Mouse (Mus musculus) Patski (cell line): ENCODE measurements around the gene Cyp4a29. TPM values are rescaled to one million over a fixed set of nuclear protein-coding genes. Genes with fewer than 3 reads are reported as not detected.
"Not testable (repeated sequence)": the region's sequence is repeated elsewhere in the genome, so short reads cannot be mapped to it uniquely, and the experiment has no call there.

Experiments
- ATAC-seq: fragments of 100-300 bp; one replicate; pipeline ENCODE4 v1.8.0; 2021
- CTCF ChIA-PET: fragments of 350-600 bp; sonication (Branson Sonifier 250); formaldehyde crosslinking; loops from one replicate; lab custom pipeline; 2022; ENCODE audit warnings: inconsistent platforms; lab: Charles Lee
- POLR2A ChIA-PET: fragments of 350-600 bp; sonication (Branson Sonifier 250); formaldehyde crosslinking; loops from one replicate; lab custom pipeline; 2022; ENCODE audit warnings: antibody characterized with exemption, inconsistent platforms; lab: Charles Lee
- DNase-seq: peaks from one replicate; pipeline ENCODE4 v3.0.0-alpha.2; 2011; ENCODE audit warnings: low read depth, low spot score
- H3K27me3 ChIP-seq: fragments of 371-371 bp; one replicate; pipeline ENCODE4 v1.5.1; 2021
- CTCF ChIP-seq: fragments of 100-300 bp; IDR thresholded peaks from one replicate; pipeline ENCODE4 v1.5.1; 2021
- in situ Hi-C: fragments of 300-500 bp; cut with MboI; formaldehyde crosslinking; loops from 3 replicates; pipeline ENCODE4 v1.11.1; 2018; ENCODE audit warnings: low pct_unique_long_range_greater_than_20kb, mixed read lengths
- polyA plus RNA-seq: library from polyadenylated mRNA; unstranded; gene quantifications from one replicate; pipeline ENCODE4 v1.2.3, GENCODE M21; 2021

Gene Cyp4a29
- polyA plus RNA-seq = not detected

DNA sequence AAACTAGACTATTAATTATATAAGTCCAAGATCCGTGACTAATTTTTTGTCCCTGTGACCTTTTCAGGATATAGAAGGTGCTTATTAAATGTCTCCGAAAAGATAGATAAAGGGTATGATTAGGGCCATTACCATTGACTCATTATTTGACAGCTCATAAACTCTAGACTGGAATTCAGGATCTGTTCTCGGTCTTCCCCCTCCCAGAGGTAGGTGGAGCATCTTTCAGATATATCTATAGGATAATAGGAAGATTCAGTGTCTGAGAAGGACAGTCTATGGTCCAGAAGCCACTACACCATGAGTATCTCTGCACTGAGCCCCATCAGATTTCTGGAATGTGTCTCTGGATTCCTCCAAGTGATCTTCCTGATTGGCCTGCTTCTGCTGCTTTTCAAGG, at the start of gene Cyp4a29:
TSS of gene Cyp4a29 (plus strand) at position 301 of the 400 bp plus-strand sequence.
- CTCF ChIA-PET = no interaction called here

DNA sequence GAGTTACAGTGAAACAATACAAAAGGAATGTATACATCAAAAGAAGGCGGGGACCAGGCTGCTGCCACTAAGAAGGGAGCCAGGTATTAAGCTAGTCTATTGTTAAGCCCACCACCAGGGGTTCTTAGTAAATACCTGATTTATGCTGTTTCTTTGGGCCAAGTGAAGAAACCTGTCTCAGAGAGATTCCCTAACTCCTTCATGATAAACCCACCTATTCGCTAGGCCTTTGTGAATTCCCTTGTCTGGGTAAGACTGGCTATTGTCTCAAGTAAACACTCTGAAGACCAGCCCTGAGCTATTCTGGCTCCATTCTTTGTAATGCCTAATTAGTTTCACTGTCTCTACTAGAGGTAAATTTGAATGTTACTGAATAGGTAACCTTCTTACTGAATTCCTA, 9.0 kb upstream of the Cyp4a29 start:
- DNase-seq, CTCF ChIA-PET, in situ Hi-C loops, ATAC-seq, POLR2A ChIA-PET, H3K27me3 ChIP-seq: not testable (repeated sequence)

More for the DNA sequence above, at the start of gene Cyp4a29:
- no peaks in the 10 kb centered on the region for H3K27me3 ChIP-seq
- in situ Hi-C loops = no loop called here
- no peak for TF ChIP-seq CTCF
- no peak for DNase-seq
- POLR2A ChIA-PET = no interaction called here
- ATAC-seq = no peak

DNA sequence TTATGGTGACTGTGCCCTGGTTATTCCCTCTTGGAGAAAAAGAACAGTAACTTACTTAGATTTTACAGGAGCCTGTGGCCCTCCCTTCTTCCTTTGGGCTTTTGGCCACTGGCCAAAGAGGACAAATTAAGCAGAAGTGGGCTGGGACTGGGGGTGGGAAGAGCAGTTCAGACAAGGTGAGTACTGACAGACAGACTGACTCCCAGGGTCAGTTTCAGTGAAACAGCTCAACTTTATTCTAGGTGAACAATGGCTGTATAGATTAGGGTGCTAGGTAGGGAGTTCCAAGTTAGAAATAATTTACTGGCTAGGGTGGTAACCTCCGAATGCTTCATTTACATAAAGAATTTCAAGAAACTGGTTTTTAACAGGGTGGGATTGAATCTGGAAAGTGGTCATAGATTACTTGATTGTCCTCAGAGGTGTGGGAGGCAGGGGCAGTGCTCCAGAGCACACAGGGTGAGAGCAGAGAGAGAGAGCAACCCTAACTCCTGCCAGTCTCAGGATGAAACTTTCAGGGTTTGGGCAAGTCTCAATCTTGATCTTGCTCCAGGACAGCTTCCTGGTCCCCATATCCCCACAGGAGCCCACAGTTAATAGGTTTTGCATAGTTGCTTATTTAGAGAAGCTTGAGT, 5.3 kb upstream of the Cyp4a29 start:
- DNase-seq (no peak), ATAC-seq (no peak)
- no peaks in the 10 kb centered on the region for H3K27me3 ChIP-seq
- ChIA-PET CTCF (no interaction called here), POLR2A (no interaction called here)
- no peak for TF ChIP-seq CTCF
- in situ Hi-C loops = no loop called here

DNA sequence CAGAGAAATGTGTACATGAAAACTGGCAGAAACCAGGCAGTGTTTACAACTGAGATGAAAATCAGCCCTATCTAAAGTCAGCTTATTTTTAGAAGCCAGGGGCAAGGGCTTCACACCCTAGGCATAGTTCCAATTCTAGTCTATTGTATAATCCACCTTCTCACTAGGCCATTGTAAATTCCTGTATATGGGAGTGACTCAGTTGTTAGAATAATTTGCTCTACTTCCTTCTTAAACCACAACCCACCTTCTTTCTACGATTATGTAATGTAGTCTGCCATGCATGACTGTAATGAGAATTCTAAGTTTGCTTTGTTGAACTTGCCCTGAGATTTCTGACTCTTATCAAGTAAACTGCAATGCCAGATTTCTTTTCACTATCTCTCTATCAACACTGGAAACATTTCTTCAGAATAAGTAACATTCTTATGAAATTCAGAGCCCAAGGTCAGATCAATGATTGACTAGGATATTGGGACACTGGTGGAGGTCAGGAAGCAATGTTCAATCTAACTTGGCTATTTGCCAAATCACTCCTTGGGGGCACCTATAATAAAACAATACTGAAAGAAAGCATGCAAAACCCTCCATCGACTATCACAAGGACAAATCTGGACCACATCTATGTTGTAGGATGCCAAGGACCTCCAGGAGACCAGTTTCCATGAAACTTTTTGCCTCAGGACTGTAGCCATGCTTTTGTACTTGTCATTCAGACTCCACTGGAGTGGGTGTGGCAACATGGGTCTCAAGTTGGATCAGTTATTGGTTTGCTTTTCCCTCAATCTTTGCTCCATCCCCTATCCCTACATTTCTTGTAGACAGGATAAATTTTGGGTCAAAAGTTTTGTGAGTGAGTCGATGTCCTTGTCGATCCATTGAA, 23.0 kb downstream of the Cyp4a29 start:
- in situ Hi-C loops, CTCF ChIA-PET, DNase-seq, POLR2A ChIA-PET, H3K27me3 ChIP-seq: not testable (repeated sequence)
- ATAC-seq = peak; percentile 97

DNA sequence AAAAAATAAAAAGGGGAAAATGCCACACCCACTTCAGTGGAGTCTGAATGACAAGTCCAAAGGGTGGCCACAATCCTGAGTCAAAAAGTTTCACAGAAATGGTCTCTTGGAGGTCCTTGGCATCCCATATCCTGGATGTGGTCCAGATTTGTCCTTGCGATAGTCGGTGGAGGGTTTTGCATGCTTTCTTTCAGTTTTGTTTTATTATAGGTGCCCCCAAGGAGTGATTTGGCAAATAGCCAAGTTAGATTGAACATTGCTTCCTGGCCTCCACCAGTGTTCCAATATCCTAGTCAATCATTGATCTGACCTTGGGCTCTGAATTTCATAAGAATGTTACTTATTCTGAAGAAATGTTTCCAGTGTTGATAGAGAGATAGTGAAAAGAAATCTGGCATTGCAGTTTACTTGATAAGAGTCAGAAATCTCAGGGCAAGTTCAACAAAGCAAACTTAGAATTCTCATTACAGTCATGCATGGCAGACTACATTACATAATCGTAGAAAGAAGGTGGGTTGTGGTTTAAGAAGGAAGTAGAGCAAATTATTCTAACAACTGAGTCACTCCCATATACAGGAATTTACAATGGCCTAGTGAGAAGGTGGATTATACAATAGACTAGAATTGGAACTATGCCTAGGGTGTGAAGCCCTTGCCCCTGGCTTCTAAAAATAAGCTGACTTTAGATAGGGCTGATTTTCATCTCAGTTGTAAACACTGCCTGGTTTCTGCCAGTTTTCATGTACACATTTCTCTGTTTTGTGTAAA, 36.5 kb downstream of the Cyp4a29 start:
- DNase-seq, in situ Hi-C loops, POLR2A ChIA-PET, H3K27me3 ChIP-seq, CTCF ChIA-PET: not testable (repeated sequence)
- peak; percentile 82 for ATAC-seq

DNA sequence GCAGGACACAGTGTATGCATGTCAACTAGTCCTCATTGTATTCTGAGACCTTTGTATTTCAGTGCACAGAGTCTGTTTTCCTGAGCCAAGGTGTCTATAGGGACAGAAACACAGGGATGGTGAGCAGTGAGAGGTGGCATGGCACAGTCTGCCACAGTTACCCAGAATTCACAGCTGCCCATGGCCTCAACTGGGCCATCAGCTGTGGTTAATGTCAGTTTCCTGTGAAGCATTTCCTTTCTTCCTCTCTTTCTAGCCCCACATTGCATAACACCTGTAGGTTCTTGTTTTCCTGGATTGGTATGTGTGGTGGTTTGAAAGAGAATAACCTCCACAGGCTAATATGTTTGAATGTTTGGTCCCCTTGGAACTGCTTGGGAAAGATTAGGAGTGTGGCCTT, 38.5 kb downstream of the Cyp4a29 start:
- DNase-seq (no peak), ATAC-seq (no peak)
- ChIA-PET POLR2A (no interaction called here), CTCF (no interaction called here)
- in situ Hi-C loops = loop anchor here (5.0 kb wide), 1 partner anchor 117 kb away; no protein-coding TSS in a partner anchor
- TF ChIP-seq CTCF = no peak
- no peaks in the 10 kb centered on the region for H3K27me3 ChIP-seq

DNA sequence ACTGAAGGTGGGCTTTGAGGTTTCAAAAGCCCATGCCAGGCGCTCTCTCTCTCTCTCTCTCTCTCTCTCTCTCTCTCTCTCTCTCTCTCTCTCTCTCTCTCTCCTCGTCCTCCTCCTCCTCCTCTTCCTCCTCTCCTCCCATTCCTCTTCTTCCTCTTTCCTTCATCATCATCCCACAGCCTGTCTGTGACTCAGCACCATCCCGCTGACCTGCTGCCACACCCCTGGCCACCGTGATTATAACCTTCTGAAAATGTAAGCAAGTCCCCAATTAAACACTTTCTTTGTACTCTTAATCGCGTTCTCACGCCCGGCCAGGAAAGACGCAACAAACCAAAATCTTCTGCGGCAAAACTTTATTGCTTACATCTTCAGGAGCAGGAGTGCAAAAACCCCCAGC, 38.9 kb downstream of the Cyp4a29 start:
- H3K27me3 ChIP-seq, DNase-seq, POLR2A ChIA-PET, ATAC-seq, CTCF ChIA-PET: not testable (repeated sequence)
- in situ Hi-C loops = loop anchor here (5.0 kb wide), 1 partner anchor 117 kb away; no protein-coding TSS in a partner anchor

DNA sequence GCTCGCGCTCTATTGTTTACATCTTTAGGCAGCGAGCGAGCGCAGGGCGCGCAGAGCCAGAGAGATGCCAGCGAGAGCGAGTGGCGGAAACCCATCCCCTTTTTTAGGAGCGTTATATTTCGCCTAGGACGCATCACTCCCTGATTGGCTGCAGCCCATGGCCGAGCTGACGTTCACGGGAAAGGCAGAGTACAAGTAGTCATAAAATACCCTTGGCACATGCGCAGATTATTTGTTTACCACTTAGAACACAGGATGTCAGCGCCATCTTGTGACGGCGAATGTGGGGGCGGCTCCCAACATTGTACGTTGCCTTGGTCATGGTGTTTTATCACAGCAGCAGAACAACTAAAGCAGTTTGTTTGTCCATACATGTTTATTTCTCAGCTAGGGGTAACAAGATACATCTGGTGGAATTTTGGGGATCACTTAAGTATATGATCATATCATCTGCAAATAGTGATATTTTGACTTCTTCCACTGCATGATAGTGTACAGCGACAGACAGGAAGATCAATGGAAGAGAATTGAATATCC, 39.4 kb downstream of the Cyp4a29 start:
- CTCF ChIA-PET, DNase-seq, ATAC-seq, H3K27me3 ChIP-seq, POLR2A ChIA-PET: not testable (repeated sequence)
- in situ Hi-C loops = loop anchor here (5.0 kb wide), 1 partner anchor 116 kb away; no protein-coding TSS in a partner anchor

DNA sequence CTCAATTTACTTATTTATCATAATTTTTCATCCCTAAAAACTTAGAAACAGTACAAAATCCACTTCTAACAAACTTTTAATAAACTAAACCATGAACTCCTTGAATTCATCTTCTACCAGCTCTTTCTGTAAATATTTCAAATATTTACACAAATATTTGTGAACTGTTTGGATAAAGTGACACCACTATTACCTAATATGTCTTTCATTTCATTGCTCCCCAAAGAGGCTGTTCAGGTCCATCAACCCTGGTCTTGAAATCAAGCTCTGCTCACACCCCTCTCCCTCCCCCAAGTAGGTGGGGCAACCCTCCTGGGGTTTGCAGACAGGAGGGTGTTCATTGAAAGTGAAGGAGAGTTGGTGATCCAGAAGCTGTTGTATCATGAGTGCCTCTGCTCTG, 56.9 kb downstream of the Cyp4a29 start, which contains the start of gene Cyp4a12a:
TSS of gene Cyp4a12a (plus strand) at position 301 of the 400 bp plus-strand sequence.
- H3K27me3 ChIP-seq, POLR2A ChIA-PET, ATAC-seq, in situ Hi-C loops, CTCF ChIA-PET, DNase-seq: not testable (repeated sequence)

Other genes with a start within 250 kb of the Cyp4a29 start
- 6.4 TPM for gene Stil, start 241.9 kb upstream of the Cyp4a29 start, polyA plus RNA-seq
- 1.2 TPM for gene Tal1, start 185.7 kb upstream of the Cyp4a29 start, polyA plus RNA-seq
- 142 TPM for gene Pdzk1ip1, start 153.4 kb upstream of the Cyp4a29 start, polyA plus RNA-seq
- not detected for gene Cyp4x1, start 107.8 kb upstream of the Cyp4a29 start, polyA plus RNA-seq
- 0.44 TPM for gene Cyp4a12a, start 57.0 kb downstream of the Cyp4a29 start, polyA plus RNA-seq
- gene Cyp4a12b, start 169.5 kb downstream of the Cyp4a29 start, polyA plus RNA-seq = 0.22 TPM
- gene Cyp4a30b, start 210.5 kb downstream of the Cyp4a29 start, polyA plus RNA-seq = not detected